Mouse (Mus musculus) stomach, embryonic 14.5 days (tissue): ENCODE data around the gene Gm20388. TPM values are rescaled to one million over a fixed set of nuclear protein-coding genes. Genes with fewer than 3 reads are reported as not detected.

ENCODE experiments used
- ATAC-seq: fragments of 200-750 bp; cut with Nextera tagmentation; 2 replicates; pipeline ENCODE4 v1.8.0; 2017; ENCODE audit warnings: low read depth, moderate TSS enrichment; ENCODE audit not compliant: insufficient number of reproducible peaks, insufficient read depth, low FRiP score
- H3K27ac ChIP-seq: fragments of 300-500 bp; sonication (generic); 2 replicates; pipeline ENCODE4 v1.5.1; 2014; ENCODE audit warnings: mild to moderate bottlenecking, low read length, moderate library complexity, mixed read lengths
- H3K27me3 ChIP-seq: fragments of 300-500 bp; sonication (generic); 2 replicates; pipeline ENCODE4 v1.6.1; 2014; ENCODE audit warnings: low read length, control low read depth, mixed read lengths; ENCODE audit not compliant: control insufficient read depth, insufficient read depth
- H3K36me3 ChIP-seq: fragments of 300-500 bp; sonication (generic); 2 replicates; pipeline ENCODE4 v1.6.1; 2014; ENCODE audit warnings: mild to moderate bottlenecking, control low read depth, low read length, moderate library complexity, mixed read lengths; ENCODE audit not compliant: control insufficient read depth, insufficient read depth
- H3K4me1 ChIP-seq: fragments of 300-500 bp; sonication (generic); 2 replicates; pipeline ENCODE4 v1.6.1; 2014; ENCODE audit warnings: low read length, control low read depth, mixed read lengths; ENCODE audit not compliant: control insufficient read depth, insufficient read depth
- H3K4me2 ChIP-seq: fragments of 300-500 bp; sonication (generic); replicated peaks from 2 replicates; pipeline ENCODE4 v1.6.1; 2014; ENCODE audit warnings: low read depth, low read length, control low read depth
- H3K4me3 ChIP-seq: fragments of 300-500 bp; sonication (generic); 2 replicates; pipeline ENCODE4 v1.5.1; 2014; ENCODE audit warnings: low read depth, low read length, control low read depth
- H3K9ac ChIP-seq: fragments of 300-500 bp; sonication (generic); replicated peaks from 2 replicates; pipeline ENCODE4 v1.6.1; 2014; ENCODE audit warnings: low read depth, mild to moderate bottlenecking, control low read depth, low read length, moderate library complexity, mixed read lengths
- H3K9me3 ChIP-seq: fragments of 300-500 bp; sonication (generic); 2 replicates; pipeline ENCODE4 v1.6.1; 2016; ENCODE audit warnings: low read depth, low read length, control low read depth; ENCODE audit not compliant: control insufficient read depth
- WGBS: fragments of 180-500 bp; shearing (Covaris S2); extraction: QIAGEN DNeasy Blood & Tissue Kit; methylation state at CpG from one replicate; pipeline ENCODE4 v1.1.7; 2014; 5-methylcytosine and 5-hydroxymethylcytosine counted together
- polyA plus RNA-seq: library from polyadenylated mRNA; unstranded; fragments of >200 nt; fragmentation: Nextera tagmentation; extraction: Ambion mirVana; gene quantifications from 2 replicates; pipeline ENCODE4 v1.2.1, GENCODE M21; 2014

Gene Gm20388
- polyA plus RNA-seq, 1 experiment from 2014 or later = 11.4 TPM

DNA sequence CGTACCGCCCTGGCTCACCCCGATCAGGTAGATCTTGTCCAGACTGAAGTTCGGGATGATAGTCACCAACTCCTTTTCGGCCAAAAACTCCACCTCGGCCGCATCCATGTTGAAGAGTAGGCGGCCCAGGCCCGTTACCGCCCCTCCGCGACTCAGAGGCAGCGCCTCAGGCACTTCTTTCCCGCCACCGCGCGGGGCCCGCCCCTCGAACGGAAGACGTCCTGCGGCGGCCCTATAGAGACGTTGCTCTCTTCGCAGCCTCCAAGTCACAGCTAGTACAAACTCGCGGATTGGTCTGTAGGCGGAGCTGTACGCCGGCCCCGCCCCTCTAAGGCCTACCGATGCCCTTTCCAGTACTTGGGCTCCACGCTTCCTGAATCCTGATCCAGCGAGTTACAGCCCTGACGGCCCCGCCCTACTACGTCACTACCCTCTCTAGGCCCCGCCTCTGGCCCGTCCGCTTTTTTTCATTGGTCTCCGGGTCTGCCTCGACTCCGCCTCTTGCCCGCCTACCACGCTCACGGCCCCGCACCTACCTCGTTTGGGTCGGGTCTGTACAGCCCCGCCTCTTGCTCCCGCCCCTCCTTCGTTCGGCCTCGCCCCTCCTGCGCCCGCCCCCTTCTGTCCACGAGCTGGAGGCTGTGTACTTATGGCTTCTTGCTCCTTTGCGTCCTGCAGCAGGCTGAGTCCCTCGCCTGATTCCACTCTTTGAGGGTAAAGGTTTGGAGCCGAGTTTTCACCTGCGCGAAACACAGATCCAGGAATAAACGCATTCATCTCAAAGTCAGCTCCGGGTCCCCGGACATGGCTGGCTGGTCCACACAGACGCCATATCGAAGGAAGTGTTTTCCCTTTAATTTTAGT lies 678.5 kb downstream of the Gm20388 start, which contains the start of gene Gins2:
Gene Gins2 (minus strand): TSS at position 397 of the 864 bp plus-strand sequence.
- Histone ChIP-seq H3K36me3 (peaks cover 6% of the 10 kb centered on the region; the same call in 1 of the 2 replicates), H3K9me3 (no peaks in the 10 kb centered on the region), H3K27me3 (no peaks in the 10 kb centered on the region), H3K4me2 (peak within 1 kb of the TSS; percentile 84), H3K9ac (peak within 1 kb of the TSS; percentile 77), H3K4me3 (peak within 1 kb of the TSS; percentile 77), H3K27ac (peak within 1 kb of the TSS; percentile 59), H3K4me1 (no peaks in the 10 kb centered on the region)
- WGBS = under 1% methylated on average over 67 of the region's 67 CpGs
- peak; percentile 99 for ATAC-seq

DNA sequence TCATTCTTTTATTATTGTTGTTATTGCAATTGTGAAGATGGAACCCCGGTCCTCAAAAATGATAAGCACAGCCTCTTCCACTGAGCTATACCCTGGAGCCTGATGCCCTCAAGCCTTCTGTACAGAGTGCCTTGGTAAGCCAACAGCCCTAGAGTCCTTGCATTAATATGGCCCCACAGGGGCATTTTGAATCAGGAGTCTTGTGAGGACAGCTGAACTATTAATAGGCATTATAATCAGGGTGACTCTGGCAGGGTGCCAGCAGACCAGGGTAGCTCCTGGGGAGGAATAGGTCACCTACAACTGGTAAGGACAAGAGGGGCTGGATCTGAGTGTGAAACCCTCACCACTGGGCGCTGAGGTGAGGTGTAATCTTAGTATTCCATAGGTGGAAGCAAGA lies 679.3 kb downstream of the Gm20388 start:
- peak overlapping the region; percentile 53; the same call in 1 of the 2 replicates for H3K27ac ChIP-seq

DNA sequence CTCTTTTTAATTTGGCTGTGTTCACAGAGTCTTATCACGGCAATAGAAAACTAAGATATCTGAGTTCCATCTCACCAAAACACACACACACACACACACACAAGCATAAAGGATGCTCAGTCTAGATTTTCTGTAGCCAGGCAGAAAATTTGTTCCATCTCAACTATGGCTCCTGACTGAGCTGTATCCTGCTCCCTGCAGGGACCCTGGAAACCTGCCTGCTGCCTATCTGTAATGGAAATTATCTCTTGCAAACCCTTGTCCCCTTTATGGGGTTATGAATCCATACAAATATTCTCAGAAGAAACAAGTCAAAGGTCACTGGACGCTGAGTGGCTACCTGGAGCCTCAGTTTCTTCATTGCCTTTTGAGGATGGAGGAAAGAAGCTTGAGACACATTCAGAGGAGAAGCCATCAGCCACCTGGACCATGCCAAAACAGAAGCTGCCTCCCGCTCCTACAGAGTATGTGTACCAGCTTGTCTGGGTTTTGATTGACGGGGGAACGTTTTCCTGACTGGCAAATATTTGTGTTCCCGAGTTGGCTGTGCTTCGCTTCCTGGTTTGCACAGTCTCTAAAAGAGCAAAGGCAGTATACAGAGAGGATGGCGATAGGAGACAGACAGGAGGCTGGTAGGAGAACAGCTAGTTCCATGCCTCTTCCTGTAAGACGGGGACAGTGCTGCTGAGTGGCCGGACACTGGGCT lies 681.1 kb downstream of the Gm20388 start:
- ATAC-seq = no peak
- H3K4me3 ChIP-seq = no peak overlapping the region
- no peak overlapping the region for H3K4me2 ChIP-seq
- H3K36me3 ChIP-seq = peaks cover 6% of the 10 kb centered on the region; the same call in 1 of the 2 replicates
- H3K9me3 ChIP-seq = no peaks in the 10 kb centered on the region
- H3K27ac ChIP-seq = no peak overlapping the region
- H3K27me3 ChIP-seq = no peaks in the 10 kb centered on the region
- no peak overlapping the region for H3K9ac ChIP-seq
- H3K4me1 ChIP-seq = no peaks in the 10 kb centered on the region
- 51% methylated on average over 10 of the region's 10 CpGs for WGBS

More for the DNA sequence above, 679.3 kb downstream of the Gm20388 start:
- no peaks in the 10 kb centered on the region for H3K27me3 ChIP-seq
- H3K4me3 ChIP-seq = peak overlapping the region; percentile 41
- no peaks in the 10 kb centered on the region for H3K9me3 ChIP-seq
- ATAC-seq = no peak
- no peak overlapping the region for H3K9ac ChIP-seq
- 61% methylated on average over 2 of the region's 2 CpGs for WGBS
- peak overlapping the region; percentile 65 for H3K4me2 ChIP-seq
- peaks cover 6% of the 10 kb centered on the region; the same call in 1 of the 2 replicates for H3K36me3 ChIP-seq
- H3K4me1 ChIP-seq = no peaks in the 10 kb centered on the region

DNA sequence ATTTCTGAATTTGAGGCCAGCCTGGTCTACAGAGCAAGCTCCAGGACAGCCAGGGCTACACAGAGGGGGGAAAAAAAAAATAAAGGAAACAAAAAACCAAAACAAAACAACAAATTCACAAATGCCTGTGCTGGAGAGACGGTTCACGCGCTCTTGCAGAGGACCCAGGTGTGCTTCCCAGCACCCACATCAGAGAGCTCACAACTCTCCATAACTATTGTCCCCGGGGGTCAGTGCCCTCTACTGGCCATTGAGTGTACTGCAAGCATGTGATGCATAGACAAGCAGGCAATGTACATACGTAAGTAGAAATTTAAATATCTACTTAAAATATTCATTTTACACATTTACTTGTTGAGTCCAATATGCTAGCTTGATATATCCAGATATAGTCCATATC lies 683.9 kb downstream of the Gm20388 start:
- Histone ChIP-seq H3K9ac (no peak overlapping the region), H3K4me2 (no peak overlapping the region), H3K27ac (no peak overlapping the region), H3K4me3 (no peak overlapping the region), H3K36me3 (no peaks in the 10 kb centered on the region), H3K27me3 (no peaks in the 10 kb centered on the region), H3K9me3 (no peaks in the 10 kb centered on the region), H3K4me1 (peaks cover 6% of the 10 kb centered on the region)
- no peak for ATAC-seq
- WGBS = 85% methylated on average over 5 of the region's 5 CpGs

DNA sequence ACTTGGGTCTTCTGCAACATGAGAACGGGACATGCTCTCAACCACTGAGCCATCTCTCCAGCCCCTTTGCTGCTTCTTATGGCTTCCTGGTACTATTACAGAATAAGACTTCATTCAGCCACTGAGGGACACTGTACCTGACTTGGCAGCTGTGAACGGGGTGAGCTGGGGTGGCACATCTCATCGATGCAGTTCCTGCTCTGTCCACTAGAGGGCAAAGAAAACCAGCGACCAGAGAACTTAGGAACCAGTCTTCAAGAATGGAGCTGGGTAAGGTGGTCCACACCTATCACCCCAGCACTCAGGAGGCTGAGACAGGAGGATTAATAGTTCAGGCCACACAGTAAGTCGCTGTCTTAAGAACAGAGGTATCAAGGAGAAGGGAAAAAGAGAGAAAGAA lies 685.3 kb downstream of the Gm20388 start:
- no peak for ATAC-seq
- WGBS = 12% methylated on average over 5 of the region's 5 CpGs
- H3K4me1 ChIP-seq = peaks cover 6% of the 10 kb centered on the region
- H3K4me3 ChIP-seq = no peak overlapping the region
- no peak overlapping the region for H3K4me2 ChIP-seq
- no peak overlapping the region for H3K9ac ChIP-seq
- no peak overlapping the region for H3K27ac ChIP-seq
- no peaks in the 10 kb centered on the region for H3K9me3 ChIP-seq
- no peaks in the 10 kb centered on the region for H3K36me3 ChIP-seq
- H3K27me3 ChIP-seq = no peaks in the 10 kb centered on the region

DNA sequence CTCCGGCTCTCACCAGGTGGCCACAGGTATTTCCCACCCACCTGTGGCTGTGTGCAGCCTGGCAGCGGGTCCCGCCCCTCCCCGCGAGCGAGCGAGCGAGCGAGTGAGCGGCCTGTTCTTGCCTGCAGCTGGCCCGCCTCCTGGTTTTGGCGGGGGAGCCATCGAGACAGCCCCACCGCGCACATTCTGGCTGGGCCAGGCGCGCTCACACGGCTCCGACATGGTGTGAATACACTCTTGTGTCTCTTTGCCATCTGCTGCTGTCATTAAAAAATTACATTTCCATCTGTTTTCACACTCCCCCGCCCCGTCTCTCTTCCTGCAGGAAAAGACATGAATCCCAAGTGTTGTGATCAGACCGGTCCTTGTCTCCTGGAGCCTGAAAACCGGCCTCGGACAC lies 687.9 kb downstream of the Gm20388 start:
- no peak overlapping the region for H3K9ac ChIP-seq
- no peaks in the 10 kb centered on the region for H3K27me3 ChIP-seq
- peaks cover 6% of the 10 kb centered on the region for H3K4me1 ChIP-seq
- H3K9me3 ChIP-seq = no peaks in the 10 kb centered on the region
- H3K36me3 ChIP-seq = no peaks in the 10 kb centered on the region
- no peak overlapping the region for H3K27ac ChIP-seq
- no peak overlapping the region for H3K4me3 ChIP-seq
- peak overlapping the region; percentile 45 for H3K4me2 ChIP-seq
- ATAC-seq = no peak
- WGBS = 16% methylated on average over 24 of the region's 24 CpGs

DNA sequence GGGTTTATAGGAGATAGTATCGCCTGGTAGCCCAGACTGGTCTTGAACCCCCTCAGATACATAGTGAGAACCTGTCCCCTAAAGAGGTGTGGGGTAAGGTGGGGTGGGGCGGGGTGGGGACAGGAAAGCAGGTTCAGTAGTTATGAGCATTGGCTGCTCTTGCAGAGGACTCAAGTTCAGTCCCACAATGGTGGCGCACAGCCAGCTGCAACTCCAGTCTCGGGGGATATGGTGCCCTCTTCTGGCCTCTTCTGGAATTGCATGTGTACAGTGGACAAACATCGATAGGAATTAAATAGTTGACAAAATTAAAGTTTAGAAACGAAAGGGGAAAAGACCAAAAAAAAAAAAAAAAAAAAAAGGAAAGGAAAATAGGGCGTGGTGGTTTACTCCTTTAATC lies 688.9 kb downstream of the Gm20388 start:
- H3K4me2 ChIP-seq = no peak overlapping the region
- H3K9ac ChIP-seq = no peak overlapping the region
- peaks cover 6% of the 10 kb centered on the region for H3K4me1 ChIP-seq
- H3K27ac ChIP-seq = no peak overlapping the region
- no peak for ATAC-seq
- H3K36me3 ChIP-seq = no peaks in the 10 kb centered on the region
- no peaks in the 10 kb centered on the region for H3K27me3 ChIP-seq
- no peaks in the 10 kb centered on the region for H3K9me3 ChIP-seq
- WGBS = 54% methylated on average over 7 of the region's 7 CpGs
- no peak overlapping the region for H3K4me3 ChIP-seq

DNA sequence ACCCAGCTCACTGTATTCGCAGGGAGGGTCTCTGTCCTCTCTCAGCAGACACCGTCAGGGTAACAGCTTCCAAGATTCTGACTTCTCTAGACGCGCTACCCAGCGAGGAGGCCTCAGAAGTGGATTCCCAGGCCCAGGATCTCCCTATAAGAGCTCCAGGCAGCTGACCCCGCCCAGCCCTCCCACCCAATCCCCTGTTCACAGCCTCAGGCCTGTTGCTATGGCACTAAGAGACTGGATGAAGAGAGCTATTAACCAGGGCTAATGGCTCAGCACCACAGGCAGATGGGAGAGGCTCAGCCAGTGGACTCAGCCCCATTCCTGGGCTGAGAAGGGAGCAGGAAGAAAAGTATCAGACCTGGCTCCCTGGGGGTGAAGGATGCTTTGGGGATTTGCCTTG lies 692.0 kb downstream of the Gm20388 start:
- Histone ChIP-seq H3K27me3 (no peaks in the 10 kb centered on the region), H3K9ac (no peak overlapping the region), H3K27ac (no peak overlapping the region), H3K4me3 (no peak overlapping the region), H3K9me3 (no peaks in the 10 kb centered on the region), H3K4me1 (peaks cover 6% of the 10 kb centered on the region), H3K36me3 (no peaks in the 10 kb centered on the region), H3K4me2 (no peak overlapping the region)
- ATAC-seq = peak; percentile 53; the same call in 1 of the 2 replicates
- WGBS = 40% methylated on average over 6 of the region's 6 CpGs
